Mouse (Mus musculus) CD4-positive, CD25-positive, alpha-beta regulatory T cell, adult 2 months (primary cell): ENCODE data around the gene Pex6.
A peak's percentile ranks its signal among the peaks of the same experiment; 100 is the strongest.

Experiments
- DNase-seq: peaks from one replicate; pipeline ENCODE4 v3.0.0-alpha.2; 2012; ENCODE audit warnings: low read depth, low spot score

Pex6 gene

DNA sequence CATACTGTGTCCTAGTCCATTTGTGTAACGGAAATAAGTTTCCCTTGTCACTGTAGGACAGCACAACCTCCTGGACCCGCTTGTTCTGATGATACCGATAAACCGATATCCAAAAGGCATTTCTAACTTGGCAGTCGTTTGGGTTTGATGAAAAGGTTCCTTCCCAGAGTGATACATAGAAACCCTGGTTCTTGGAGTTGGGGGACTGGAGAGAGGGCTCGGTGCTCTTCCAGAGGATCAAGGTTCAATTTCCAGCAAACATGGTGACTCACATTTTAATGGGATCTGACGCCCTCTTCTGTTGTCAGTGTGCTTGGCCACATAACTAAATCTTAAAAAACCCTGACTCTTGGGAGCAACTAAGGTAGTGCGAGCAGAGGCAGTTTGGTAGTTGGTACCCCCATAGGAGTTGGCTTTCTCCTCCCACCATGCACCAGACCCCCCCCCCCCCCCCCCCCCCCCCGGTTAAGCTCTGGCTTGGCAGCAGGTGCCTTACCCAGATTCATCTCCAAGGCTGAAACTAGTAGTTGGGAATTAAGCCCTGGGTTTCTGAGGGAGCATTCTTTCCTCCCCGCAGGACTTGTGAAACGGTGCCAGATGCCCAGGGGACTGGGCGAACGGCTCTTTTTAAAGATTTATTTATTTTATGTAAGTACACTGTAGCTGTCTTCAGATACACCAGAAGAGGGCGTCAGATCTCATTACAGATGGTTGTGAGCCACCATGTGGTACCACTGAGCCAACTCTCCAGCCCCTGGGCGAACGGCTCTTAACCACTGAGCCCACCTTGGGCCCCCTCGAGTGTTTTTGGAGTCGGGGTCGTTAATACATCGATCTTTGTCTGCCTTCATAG lies 62.2 kb downstream of the Pex6 start:
- DNase-seq = peak; percentile 44

DNA sequence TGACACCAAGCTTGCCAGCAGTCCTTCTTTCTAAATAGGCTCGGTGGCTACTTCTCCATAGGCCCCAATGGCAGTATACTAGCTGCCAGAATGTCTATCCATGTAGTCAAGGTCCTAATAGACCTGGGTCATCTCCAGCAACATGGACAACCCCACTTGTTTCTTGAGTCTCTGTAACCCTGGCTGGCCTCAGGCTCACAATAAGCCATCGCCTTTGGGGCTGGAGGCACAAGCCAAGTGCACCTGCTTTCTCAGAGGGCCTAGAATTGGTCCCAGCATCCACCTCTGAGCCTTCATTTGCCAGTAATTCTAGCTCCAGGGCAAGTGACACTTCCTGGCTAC lies 62.8 kb downstream of the Pex6 start:
- no peak for DNase-seq

DNA sequence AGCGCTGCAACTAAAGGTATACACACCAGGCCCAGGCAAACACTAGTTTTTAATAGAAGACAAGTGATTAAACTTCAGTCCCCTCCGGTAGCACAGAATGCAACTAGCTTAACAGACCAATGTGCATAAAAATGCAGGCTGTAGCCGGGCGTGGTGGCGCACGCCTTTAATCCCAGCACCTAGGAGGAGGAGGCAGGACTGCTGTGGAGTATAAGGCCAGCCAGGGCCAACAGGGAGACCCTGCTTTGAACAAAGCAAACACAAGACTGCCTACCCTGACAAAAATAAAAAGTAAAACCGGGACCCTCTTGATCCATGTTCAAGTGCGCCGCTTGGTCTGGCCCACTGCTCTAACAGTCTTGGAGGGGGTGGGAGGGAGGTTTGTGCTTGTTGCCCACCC lies 63.8 kb downstream of the Pex6 start:
- DNase-seq = no peak
